Mouse (Mus musculus): ENCODE measurements at regions not wholly inside any gene's neighbourhood (a gene's known extent, or its start where the extent isn't known, plus 50 kb on each side); places are given as distances from the start of the nearest gene placed in this dataset.
A peak's percentile ranks its signal among the peaks of the same experiment; 100 is the strongest.

DNA sequence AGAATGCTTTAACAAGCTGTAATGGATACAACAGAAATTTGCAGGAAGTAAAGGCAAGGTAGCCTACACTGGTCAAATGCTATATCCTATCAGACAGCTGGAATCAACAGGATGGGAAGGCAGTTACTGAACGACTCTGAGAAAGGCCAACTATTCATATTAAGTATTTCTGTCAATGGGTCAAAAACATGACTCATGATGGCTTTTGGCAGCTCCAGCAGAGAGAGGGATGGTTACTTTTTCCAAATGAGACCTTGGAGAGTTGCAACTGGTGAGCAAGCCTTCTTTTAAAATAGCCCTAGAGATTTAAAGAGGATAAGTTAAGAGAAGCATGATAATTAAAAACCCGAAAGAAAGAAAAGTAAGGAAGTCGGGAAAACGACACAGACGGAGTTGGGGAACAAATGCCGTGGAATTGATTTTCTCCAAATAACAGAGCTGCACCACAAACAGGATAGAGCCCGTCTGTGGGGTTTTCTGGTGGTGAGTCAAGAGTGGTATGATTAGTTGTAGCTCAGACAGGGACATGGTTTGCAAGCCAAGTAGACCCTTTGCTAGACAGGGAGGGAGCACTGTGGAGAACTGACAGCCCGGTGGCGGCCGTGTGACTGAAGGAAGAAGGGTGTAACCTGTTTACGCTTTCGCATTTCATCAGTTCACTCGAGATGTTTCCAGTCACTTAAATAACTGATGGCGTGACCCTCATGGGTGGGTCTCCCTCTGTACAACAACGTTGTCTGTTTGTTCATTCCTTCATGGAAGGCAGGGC, 3638.1 kb upstream of the Gm7489 start:
- DNase-seq = no peak

DNA sequence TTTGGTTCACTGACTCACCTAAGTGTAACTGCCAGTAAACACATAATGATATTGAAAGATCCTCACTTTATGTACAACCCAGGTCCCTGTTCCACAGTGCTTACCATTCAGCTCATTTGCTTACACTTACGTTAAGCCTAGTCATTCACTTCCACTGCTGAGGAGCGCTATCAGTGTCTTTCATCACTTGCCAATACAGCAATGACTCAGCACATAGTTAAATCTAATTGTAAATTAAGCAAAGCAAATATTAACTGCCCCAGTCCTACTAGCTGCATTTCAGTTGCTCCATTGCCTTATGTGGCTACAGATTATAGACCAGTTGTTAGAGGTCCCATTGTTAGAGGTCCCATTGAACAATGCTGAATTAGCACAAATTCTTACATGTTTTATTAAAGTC, 3624.6 kb upstream of the Gm7489 start:
- DNase-seq = no peak

DNA sequence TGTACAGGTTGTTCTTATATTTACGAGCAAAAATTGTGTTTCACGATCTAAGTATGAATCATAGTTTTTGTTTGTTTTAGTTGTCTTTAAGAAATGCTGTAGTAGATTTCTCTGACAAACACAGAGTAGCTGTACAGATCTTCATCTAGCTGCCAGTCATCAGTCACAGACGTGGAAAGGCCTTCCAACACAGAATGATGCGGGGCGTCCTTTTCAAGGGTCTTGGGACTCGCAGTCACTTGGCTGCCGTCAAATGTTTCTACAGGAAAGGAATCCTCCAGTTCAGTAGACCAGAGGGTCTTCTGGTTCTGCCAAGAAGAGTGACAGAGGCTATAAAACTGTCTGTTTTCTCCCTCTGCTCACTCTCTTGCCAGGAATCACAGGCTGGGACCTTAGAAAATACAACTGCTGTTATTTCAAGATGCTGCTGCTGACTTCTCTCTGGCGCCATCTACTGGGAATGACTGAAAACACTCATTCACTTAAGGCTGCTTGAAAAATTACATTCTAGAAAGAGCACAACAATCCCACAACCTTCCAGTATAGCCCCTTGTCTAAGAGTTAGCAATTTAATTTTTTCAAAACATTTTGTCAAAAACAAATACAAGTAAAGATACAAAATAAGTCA, 3623.3 kb upstream of the Gm7489 start:
- peak; percentile 49 for DNase-seq

DNA sequence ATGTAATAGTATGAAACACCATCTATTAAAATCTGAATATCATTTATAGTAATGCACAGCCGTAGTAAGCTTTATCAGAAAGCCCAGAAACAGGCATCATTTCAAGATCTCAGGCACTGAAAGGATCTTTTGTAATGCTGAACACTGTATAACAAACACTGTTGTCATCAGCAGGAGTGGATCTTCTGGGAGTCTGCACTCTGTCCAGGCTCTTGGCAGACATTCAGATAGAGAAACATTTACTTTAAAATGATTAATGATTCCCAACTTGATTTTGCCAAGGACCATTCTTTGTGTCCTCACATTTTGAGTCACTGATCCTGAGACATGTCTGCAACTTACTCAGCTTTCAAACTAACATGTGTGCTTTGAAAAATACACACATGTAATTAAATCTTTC, 3617.2 kb upstream of the Gm7489 start:
- DNase-seq = no peak

DNA sequence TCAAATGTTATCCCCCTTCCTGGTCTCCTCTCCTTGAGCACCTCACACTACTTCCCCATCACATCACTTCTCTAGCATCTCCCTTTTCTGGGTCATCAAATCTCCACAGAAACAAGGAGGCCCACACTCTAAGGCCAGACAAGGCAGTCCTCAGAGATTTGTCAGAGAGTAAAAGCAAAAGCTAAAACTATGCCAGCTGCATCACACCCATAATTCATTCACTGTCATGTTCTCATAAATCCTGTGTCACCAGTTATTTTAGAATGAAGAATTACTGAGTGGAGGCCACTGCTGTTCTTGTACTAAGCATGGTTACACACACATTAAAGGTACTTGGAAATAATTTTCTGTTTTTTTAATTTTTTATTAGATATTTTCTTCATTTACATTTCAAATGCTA, 3613.1 kb upstream of the Gm7489 start:
- no peak for DNase-seq

DNA sequence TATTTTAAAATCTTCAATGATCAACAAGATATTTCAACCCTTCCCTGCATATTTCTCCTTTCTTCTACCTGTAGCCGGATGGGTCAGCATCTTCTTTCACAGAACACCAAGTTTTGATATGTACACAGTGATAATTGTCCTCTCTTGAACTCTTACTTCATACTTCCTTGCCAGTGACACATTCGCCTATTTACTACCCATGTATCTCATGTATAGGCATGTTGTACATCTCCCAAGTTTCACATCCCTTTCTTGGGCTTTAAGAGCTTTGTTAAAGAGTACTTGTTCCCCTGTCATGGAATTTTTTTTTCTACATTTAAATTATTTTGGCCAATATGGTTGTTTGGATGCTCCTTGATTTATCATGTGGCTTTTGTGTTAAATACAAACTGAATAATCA, 3602.1 kb upstream of the Gm7489 start:
- no peak for DNase-seq

DNA sequence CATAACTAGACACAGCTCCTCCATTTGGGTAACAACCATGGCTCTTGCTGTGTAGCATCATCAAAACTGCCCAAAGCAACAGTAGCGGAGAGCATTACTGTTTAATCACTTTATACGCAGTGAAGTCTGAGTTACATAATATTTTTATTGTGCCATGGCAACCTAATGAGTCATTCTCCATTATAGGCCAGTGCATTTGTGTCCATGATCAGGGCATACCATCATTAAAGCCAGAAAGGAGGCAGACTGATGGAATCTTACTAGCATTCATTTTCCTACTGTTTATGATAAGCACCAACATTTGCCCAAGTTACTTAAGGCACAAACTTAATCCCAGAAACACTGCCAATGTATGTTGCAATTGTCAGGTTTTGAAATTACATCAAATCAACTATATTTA, 3601.2 kb upstream of the Gm7489 start:
- no peak for DNase-seq

DNA sequence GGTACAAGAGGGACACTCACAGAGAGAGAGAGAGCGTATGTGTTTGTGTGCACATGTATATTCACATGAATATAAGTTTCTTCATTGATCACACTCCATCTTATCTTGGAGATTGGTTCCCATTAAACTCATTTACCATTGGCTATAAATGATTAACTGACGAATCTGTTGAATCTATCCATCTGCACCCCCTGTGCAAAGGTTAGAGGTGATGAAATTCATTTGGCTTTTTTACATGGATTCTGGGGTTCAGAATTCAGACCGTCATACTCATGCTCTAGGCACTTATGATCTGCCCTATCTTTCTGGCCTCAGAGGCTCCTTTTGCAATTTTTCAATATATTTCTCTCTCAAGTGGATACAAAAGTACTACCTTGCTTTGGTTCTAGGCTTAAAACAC, 3582.9 kb upstream of the Gm7489 start:
- no peak for DNase-seq

DNA sequence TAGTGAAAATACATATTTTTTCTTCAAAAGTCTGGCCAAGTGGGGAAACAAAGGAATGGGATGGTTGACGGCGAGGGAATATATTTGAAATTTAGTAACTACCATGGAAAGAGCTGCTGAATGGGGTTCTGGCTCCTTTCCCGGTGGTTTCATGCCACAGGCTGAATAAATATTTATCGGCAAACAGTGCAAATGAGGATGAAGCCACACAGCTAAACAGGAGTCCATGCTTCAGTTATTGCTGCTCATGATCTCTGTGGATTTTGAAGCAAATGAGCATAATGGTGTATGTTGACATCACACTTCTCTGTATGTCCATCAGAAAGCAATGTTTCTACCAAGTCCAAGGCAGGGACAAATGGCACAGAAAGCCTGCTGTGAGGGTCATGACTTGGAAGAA, 3580.6 kb upstream of the Gm7489 start:
- DNase-seq = no peak

DNA sequence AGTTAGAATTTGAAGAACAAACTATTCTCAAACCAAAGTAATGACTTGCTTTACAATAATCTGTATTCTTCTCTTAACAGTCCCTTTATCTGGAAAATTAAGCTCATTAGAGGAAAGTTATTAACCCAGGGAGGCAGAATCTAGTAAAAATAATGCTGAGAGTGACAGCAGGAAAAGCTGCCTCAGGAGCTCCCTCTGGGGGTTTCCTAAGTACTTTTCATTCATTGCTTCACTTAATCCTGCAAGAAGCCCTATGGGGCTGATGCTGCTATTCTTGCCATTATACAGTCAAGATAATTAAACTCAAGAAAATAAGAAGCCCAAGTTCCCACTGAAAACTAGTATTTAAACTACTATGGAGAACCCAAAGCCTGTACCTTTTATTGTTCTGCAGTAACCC, 3563.9 kb upstream of the Gm7489 start:
- no peak for DNase-seq

DNA sequence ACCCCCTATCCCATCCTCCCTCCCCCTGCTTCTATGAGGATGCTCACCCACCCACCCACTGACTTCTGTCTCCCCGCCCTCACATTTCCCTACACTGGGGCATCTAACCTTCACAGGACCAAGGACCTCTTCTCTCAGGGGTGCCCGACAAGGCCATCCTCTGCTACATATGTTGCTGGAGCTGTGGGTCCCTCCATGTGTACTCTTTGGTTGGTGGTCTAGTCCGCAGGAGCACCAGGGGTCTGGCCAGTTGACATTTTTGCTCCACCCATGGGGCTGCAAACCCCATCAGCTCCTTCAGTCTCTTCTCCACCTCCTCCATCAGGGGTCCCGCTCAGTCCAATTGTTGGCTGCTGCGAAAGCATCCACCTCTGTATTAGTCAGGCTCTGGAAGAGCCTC, 3539.2 kb upstream of the Gm7489 start:
- no peak for DNase-seq

DNA sequence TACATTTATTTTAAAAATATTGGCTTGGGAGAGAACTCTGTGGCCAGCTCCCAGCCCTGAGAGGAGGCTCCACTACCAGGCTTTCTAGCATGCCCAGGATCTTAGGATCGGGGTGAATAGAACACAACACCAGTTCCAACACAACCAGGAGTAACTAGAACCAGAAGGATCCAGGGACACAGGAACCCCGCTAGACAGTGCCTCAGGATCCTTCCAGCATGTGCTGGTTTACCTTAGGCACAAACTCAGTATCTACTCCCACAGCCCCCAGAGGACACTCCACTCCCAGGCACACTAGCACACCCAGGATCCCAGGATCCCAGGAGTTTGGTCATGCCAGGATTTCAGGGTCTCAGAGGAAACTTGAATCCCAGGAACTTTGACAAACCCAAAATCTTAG, 3537.8 kb upstream of the Gm7489 start:
- no peak for DNase-seq

DNA sequence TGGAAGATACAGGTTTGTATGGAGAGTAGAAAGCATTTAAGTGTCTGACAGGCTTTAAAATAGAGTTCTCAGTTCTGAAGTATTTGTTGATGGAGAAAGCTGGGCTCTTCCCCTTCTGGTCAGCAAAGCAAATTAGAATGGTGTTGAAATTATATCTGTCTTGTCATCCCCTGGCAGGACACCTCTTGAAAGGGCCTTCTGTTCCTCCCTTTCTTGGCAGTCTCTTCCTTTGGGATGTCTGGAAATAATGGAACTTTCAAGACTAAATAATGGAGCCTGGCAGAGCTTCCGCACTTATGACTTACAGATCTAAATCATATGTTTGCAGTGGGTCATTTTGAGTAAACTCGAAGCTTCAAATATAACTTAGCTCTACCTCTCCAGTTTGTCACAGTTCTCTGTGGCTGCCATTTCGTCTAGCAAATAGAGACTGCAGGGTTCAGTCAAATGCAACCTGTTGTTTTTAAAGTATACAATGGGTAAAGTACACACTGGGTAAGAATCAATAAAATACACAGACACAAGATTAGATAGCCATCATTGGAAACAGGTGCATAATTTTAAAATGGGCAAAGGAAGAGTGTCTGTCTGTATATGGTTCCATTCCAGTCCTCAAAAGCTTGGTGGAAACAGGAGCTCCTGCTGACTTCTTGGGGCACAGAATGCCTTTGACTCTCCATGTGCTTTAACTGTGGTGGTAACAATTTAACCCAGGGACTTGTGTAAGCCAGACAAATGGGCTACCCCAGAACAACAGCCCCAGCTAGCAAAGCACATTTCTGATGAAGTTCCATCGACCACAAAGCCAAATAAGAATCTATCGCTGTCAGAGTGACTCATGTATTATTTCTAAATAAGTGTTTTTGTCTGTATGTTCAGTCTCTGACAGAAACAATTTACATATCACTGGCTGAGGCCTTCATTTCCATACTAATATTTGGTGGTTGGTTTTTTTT, 3524.4 kb upstream of the Gm7489 start:
- no peak for DNase-seq

DNA sequence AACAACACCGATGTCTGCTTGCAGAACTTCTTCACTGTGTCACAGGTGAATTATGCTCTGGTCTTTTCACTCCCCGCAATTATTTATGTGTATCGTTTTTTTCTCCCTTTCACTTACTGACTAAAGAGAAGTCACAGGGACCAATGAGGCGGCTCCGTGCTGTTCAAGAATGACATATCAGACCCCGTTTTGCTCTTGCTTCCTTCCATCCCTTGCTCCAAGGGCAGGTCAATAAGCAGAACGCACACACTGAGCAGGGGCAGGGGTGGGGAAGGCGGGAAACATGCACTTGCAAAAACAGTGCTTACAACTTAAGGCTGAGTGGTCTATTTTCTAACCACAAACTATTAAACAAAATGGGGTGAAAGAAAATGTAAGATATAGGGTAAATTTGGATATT, 3523.4 kb upstream of the Gm7489 start:
- no peak for DNase-seq

DNA sequence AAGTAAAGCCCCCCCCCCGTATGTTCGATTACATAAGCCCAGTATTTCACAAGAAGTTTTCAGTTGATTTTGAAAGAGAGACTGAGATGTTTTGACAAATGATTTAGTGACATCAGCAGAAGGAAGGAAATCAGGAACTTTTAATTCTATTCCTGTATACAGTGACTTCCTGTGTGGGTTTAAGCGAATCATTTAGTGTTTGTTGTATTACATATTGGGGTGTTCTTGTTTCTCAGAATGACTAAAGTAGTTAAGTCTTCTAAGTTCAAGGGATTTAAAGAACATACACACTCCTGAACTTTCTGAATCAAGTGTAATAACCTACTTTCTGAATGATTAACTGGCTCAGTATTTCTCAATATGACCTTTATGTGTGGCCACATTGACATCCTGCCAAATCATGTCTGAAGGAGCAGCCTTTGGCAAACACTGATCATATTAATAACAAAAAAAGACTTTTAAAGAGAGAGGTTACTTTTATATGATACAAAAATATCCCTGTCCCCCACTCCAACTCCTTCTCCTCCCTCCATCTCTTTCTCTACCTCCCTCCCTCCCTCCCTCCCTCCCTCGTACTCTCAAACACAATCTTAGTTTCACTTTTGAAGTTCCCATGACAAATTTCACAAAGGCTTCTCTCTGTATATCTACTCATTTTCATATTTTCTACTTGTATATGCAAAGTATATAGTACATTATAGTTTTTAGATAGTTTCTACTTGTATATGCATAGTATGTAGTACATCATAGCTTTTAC, 3522.8 kb upstream of the Gm7489 start:
- no peak for DNase-seq

DNA sequence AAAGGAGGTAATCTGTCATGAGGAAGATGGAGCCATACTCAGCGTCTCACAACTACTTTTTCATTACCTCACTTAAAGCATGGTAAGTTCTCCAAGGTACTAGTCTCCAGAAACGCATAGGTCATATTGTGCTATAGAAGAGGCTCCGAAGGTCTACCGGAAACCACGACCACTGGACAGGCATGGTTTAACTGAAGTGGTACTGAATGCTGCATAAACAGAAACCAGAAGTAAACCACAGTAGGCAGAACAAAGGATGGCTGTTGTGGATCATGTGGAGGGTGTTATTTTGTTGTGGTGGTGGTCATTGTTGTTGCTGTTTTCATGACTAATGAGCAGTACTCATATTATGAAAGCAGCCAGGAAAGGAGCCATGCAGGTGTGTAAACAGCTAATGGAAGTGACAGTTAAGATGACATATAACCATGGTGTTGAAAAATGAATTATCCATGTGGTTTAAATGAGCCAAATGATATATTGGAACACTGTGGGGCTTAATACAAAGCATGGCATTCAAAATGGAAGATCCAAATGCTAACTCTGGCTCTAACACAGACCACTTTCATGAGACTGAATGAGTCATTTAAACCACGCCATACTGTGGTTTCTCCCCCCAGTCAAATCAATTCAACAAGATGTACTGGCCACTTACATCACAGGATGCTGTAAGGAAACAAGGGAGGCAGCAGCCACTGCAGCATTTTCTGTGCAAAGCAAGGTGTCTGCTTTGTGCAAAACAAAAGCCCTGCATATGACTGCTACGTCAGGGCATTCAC, 3484.5 kb upstream of the Gm7489 start:
- no peak for DNase-seq

DNA sequence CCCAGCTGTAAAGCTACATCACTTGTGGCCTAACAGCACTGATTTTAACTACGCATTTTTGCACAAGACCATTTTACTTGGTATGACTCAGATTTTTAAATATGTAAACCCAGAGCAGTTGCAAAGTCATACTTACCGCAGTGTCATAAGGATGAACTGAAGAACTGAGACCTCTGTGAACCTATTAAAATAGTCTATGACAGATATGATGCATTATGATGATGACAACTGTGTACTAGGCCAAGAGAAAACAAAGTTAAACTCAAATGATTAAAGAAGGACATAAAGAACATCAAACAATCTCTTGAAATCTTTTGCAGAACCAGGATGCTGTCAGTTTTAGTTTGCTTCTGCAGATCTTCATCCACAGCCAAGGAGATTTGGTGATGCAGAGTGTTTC, 3483.3 kb upstream of the Gm7489 start:
- no peak for DNase-seq

DNA sequence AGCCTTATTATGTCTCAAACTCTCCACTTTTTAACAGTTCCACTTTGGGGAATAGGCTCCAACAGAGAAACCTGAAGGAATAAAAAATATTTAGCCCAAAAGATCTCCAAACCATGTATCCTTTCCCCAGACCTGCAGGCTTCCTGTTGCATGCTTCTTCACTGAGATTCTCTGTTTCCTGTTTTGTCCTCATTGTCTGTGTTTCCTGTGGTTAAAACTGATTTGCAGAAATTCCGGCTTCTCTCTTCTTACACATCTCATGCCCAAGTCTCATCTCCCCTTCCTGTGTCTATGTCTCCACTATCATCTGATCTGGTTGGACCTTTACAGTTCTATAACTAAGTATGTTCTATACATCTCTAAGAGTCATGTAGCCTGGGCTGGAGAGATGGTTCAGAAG, 3482.2 kb upstream of the Gm7489 start:
- DNase-seq = no peak

DNA sequence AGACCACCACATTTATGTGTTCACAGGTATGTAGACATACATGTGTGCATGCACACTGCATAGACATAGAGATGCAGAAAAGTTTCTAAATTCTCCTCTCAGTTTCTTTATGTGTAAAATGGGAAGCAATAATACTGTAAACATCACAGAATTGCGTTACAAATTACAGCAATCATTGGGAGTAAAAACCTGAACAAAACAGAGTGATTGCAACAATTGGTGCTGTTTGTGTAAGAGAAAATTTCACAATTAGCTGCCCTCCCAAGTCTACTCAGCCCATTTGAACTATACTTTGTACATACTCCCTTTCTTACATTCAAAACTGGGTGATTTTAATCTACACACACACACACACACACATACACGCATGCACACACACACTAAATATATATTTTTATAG, 3480.8 kb upstream of the Gm7489 start:
- DNase-seq = no peak

DNA sequence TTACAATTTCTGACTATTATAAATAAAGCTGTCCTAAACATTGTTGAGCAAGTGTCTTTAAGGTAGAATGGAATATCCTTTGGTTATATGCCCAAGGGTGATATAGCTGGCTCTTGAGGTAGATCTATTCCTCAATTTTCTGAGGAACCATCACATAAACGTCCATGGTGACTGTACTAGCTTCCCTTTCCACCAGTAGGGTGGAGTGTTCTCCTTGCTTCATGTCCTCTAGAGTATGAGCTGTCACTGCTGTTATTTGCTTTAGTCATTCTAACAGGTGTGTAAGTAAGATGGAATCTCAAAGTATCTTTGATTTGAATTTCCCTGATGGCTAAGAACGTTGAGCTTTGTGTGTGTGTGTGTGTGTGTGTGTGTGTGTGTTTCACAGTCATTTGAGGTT, 3475.7 kb upstream of the Gm7489 start:
- DNase-seq = no peak

DNA sequence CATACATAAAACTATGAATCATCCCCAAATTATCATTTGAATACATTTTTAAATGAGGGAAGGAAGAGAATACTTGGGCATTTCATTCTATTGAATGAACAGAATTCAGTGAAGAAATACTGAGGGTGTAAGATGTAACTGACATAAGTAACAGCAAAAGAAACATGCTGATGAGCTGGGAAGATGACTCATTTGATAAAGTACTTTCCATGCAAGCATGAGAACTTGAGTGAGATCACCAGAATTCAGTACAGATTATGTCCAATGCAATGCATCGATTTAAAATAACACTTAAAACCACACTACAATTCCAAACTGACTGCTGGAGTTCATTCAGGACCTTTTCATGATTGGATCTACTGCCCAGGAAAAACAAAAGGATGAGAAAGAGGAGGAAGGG, 3467.1 kb upstream of the Gm7489 start:
- DNase-seq = no peak

DNA sequence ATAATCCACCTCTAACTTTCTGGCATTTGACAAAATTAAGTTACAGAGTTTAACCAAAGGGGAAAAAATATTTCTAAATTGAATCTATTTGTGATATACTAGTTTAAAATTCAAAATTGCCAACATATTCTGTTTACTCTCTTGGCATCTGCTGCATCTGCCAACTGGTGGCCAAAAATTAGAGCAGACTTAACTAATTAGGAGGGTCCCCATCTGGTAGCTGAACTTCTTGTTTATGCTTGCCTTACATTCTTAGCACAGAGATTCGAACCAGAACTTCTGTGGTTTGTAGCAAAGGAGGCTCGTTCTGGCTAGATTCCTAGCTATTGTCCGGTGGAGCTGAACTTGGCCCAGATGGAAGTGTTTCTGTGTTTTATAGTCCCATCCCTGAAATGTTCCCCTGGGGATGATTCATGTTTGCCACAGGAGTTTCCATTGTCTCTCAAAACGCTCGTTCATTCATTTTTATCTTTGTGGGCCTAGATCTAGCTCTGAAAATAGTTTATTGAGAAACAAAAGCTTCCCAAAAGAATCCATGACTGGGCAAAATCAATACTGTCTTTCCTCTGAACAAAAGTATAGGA, 3461.5 kb upstream of the Gm7489 start:
- DNase-seq = no peak
